Mouse (Mus musculus) ovary, postnatal 14 days (tissue): ENCODE data around the gene Becn1.

ENCODE experiments used
- DNase-seq: peaks from one replicate; pipeline ENCODE4 v3.0.0; 2022; ENCODE audit warnings: low spot score

Becn1 gene

DNA sequence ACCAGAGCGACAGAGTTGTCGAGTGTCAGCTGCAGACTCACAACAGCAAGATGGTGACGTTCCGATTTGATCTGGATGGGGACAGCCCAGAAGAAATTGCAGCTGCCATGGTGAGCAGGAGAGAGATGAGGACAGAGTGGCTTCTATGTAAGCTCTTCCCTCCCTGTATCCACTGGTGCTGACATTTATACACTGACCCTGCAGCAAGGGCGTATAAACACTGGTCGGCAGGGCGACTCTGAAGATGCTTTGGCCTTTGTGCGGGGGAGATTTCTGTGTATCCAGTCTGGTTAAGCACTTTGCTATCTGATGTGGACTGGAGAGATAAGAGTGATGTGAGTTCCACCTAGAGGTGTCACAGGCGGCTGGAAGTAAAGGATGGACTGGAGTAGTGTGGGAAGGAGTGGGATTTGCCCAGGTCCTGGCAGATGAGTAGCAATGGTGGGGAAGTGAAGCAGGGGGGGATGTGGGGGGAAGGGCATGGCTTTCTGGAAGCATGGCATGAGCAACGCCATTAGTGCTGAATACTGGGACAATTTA is 32.4 kb downstream of the Becn1 start:
- no peak for DNase-seq

DNA sequence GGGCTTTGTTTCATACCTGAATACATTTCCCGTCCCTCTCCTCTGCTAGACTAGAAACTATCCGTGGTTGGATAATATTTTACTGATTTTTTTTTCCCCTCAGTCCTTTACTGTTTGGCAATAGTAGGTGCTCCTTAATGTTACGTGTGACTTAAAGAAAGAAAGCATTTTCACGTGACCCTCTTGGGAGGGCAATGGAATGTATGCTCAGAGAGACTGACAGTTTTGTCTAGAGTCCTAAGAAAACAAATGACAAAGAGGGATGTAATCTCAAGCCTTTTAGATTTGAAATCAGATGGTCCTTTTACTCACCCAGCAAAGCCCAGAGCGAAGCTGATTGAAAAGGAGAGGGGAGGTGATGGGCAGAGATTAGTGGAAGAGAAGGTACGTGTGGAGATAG is 36.2 kb downstream of the Becn1 start:
- no peak for DNase-seq

DNA sequence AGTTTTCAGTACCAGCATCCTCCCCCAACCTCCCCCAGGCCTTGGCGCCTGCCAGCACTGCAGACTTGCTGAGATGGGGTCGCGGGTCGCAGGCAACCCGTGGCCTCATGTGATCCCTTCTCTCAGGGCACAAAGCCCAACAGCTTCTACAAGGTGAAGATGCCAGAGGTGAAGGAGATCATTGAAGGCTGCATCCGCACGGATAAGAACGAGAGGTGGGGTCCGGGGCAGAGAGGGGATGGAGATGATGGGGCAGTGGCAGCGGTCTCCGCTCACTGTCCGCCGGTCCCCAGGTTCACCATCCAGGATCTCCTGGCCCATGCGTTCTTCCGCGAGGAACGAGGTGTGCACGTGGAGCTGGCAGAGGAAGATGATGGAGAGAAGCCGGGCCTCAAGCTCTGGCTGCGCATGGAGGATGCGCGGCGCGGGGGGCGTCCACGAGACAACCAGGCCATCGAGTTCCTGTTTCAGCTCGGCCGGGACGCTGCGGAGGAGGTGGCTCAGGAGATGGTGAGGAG is 37.1 kb downstream of the Becn1 start:
- DNase-seq: no peak

DNA sequence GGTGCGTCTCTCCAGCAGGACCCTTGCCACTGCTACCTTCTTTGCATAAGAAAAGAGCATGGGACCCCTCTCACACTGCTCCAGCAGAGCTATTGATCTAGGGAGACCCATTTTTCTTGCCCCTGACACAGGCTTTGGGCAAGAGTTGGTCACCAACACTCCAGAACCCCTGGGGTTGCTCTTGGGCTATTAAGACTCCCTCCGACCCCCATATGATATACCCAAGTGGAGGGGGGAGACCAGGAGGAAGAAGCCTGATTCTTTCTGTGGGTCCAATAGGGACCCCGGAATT is 38.2 kb downstream of the Becn1 start:
- DNase-seq: no peak

DNA sequence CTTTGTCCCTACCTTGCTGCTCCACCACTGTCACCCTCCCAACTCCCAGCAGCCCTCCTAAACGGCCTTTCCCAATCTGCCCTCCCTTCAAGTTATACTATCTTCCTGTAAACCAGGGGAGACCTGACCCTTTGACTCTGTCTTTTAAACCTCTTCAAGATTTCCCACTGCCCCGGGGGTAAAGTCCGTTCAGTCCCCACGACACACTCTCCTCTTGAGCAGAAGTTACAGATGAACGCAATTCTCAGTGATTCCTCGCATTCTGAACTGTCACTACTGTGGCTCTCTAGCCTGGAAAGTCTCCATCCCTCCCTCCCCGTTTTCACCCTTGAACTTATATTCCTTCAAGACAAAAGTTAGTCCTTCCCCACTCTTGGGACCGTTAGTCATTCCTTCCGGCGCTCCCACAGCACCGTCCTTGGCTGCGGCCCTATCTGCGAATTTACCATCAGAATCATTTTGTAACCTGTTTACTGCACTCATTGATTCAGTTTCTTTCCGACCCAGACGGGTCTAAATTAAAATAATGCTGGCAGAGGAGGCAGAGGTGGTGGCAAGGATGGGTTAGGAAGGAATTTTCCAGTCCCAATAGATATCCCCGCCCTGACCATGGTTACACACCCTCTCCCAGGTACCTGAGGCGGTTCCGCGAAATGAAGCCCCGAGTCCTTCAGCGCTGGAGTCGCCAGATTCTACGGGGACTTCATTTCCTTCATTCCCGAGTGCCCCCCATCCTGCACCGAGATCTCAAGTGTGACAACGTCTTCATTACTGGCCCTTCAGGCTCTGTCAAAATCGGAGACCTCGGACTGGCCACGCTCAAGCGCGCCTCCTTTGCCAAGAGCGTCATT is 38.7 kb downstream of the Becn1 start:
- DNase-seq: no peak

DNA sequence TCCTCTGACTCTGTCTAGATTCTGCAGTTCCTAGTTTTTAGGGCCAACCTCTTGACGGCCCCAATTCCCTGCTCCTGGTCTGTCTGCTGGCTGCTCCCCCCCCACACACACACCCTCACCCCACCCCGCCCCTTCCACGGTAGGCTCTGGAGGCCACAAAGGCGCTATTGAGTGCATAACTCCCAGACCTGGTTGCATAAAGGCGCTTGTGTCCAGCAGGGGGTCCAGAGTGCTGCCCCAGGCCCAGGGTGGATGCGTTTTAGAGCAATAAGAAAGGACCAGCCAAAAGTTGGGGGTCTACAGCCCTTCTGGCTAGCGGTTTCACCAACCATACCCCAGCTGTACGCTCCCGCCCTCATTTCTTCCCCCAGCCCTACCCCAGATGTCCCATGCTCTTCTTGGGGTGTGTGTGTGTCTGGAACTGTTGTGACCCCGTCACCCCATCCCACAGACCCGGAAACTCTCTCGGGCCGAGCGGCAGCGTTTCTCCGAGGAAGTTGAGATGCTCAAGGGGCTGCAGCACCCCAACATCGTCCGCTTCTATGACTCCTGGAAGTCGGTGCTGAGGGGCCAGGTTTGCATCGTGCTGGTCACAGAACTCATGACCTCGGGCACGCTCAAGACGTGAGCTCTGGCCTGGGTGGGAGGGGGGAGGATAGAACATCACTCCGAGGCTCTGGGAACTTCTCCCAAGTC is 39.7 kb downstream of the Becn1 start:
- DNase-seq: no peak

DNA sequence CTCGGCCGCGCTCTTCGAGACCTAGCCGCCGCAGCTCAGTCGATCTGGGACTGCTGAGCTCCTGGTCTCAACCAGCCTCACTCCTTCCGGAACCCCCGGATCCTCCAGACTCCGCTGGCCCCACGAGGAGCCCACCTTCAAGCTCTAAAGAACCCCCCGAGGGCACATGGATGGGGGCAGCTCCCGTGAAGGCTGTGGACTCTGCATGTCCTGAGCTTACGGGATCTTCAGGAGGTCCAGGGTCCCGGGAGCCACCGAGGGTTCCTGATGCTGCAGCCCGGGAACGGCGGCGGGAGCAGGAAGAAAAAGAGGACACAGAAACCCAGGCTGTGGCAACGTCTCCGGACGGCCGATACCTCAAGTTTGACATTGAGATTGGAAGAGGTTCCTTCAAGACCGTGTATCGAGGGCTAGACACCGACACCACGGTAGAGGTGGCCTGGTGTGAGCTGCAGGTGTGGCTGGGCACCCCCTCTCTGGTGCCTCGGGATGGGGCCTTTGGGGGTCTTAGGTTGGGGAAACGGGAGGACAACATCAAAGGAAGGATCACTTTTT is 41.2 kb downstream of the Becn1 start:
- no peak for DNase-seq

DNA sequence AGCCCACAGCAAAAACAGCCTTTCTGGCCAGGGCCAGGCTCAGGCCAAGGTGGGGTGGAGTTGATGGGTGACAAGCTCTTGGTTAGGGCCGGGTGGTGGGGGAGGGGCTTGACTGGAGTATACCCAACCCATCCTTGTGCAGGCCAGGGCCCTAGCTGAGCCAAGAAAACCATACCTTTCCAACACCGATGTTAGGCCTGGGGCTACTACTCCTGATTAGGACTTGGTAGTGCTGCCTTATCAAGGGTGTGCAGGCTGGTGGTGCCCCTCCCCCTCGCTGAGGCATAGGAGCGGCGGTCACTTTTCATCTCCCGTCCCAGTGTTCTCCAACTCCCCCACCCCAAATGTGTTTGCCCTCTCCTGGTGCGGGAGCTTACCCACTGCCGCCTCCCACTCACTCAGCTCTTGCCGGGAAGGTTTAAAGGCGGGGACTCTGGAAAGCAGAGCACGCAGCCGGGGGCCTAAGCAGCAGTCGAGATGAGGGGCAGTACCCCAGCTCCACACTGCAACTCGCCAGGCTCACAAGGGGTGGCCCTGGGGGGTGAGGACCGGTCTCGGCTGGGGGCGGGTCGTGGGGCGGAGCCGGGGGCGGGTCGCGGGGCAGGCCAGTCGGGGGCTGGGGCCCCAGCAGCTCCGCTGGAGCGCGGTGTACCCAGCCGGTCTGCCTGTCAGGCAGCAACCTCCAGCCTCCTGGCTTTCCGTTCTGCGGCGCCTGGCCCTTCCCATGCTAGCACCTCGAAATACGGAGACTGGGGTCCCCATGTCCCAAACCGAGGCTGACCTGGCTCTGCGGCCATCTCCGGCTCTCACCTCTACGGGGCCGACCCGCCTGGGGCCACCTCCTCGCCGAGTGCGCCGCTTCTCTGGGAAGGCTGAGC is 41.9 kb downstream of the Becn1 start, which contains the start of gene Wnk4:
Gene Wnk4, plus strand, starts transcription at position 620 of the 878 bp plus-strand sequence.
- DNase-seq: peak; percentile 58

DNA sequence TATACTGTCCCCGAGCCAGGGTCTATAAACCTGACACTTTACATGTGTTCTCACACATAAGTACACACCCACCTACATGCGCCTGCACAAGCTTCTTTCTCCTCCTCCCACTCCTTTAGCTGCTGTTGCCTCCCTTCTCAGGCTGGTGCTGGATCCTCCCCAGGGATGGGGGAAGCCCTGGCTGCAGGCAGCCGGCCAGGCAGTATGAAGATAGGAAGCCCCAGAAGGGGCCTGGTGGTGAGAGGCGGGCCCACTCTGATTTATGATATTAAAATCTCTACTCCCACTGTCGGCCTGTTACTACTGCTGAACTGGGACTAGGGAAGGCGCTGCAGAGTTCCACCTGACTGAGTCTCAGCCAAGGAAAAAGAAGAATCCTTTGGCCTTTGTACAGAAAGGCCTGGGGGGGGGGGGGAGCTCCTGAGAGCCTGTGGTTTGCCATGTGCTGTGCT is 42.8 kb downstream of the Becn1 start:
- peak; percentile 68 for DNase-seq

DNA sequence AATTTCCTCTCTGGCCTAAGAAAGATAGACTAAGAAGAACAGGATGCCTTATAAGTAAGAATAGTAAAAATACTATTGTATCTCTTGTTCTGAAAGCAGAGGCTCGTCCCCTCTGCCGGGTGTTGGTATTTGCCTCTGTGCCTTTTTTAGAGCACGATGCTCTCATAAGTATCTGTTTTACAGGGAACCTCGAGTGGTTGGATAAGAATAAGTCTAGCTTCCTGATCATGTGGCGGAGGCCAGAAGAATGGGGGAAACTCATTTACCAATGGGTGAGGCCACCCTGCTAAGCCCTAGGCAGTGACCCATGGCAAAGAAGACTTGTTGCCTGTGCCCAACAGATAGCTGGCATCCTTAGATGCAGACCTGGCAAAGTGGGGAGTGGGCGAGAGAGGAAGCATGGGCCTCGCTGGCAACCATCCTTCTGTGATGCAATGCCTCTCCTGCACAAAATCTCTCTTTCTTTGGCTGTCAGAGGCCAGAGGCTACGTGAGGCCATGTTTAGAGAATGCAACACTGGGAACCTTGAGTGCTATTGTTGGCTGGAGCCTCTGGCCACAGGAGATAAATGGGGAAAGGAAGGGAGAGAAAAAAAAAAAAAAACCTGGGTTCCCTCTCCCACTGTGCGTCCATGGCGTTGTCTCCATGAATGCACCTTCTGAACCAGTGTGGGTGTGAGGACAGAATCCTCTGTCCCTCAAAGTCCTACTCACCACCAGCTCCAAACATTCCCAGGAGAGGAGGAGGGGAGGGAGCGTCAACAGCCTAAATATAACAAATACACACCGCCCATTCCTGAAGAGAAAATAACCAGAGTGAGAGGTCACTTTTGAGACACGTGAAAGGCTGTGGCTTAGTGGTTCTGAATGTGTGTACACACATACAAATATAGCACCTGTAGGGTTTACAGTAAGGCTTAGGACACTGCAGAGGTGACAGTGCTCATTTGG is 46.0 kb downstream of the Becn1 start:
- no peak for DNase-seq

DNA sequence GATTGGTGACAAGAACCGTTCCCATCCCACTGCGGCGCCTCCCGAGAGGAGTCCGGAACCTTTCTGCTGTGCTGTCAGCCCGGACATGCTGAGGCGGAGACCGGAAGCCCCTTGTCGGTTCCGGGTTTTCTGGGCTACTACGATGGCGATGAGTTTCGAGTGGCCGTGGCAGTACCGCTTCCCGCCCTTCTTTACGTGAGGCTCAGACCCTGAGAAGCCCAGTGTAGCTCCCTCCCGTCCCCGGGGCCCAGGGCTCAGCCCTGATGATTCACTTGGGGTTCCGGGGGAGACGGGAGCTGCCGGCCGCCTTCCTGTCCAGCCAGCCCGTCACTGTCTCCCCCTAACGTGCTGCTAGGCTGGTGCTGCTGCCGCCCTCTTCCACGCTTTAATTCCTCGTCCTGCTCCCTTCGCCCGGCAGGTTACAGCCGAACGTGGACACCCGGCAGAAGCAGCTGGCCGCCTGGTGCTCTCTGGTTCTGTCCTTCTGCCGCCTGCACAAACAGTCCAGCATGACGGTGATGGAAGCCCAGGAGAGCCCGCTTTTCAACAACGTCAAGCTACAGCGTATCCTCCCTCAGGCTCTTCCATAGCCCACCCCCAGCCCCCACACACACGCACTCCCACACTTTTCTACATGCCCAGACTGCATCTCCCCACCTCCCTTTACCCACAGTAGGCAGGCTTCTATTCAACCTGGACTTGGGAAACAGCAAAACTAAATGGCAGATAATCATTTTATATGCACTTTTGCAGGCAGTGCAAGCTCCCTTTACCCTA is 48.3 kb downstream of the Becn1 start, which contains the start of gene Vps25:
Gene Vps25, plus strand, starts transcription at position 95 of the 777 bp plus-strand sequence.
- DNase-seq: peak; percentile 81

DNA sequence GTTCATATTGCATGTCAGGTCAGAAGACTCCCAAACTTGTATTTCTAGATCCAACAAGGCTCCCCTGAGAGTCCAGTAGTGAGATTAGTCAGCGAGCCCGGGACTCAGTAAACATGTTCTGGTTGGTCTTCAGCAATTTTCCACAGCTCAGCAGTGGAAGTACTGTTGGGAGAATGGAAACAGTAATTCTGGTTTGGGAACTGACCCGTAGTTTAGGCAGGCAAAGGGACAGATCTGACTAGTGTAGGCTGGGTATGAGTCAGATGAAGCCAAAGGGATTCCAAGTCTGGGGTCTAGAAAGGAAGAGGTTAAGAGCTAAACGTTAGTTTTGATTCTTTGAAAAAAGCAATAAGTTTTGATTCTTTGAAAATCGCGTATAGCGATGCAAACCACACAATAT is 49.1 kb downstream of the Becn1 start:
- no peak for DNase-seq

DNA sequence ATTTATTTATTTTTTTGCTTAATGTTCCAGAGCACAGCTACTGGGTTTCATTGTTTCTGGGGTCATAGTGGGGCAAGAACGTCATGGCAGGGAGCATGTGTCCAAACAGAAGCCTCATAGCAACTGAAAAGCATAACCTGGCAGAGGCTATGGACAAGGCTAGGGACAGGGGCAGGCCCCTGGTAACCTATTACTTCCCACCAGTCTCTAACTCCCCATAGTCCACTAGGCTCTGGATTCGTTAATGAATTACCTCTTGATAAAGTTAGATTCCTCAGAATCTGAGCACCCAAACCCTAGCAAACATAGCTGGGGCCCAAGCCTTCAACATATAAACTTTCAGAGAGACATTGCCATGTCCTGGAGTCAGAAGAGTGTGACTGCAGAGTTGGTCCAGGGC is 51.1 kb downstream of the Becn1 start:
- DNase-seq: no peak

DNA sequence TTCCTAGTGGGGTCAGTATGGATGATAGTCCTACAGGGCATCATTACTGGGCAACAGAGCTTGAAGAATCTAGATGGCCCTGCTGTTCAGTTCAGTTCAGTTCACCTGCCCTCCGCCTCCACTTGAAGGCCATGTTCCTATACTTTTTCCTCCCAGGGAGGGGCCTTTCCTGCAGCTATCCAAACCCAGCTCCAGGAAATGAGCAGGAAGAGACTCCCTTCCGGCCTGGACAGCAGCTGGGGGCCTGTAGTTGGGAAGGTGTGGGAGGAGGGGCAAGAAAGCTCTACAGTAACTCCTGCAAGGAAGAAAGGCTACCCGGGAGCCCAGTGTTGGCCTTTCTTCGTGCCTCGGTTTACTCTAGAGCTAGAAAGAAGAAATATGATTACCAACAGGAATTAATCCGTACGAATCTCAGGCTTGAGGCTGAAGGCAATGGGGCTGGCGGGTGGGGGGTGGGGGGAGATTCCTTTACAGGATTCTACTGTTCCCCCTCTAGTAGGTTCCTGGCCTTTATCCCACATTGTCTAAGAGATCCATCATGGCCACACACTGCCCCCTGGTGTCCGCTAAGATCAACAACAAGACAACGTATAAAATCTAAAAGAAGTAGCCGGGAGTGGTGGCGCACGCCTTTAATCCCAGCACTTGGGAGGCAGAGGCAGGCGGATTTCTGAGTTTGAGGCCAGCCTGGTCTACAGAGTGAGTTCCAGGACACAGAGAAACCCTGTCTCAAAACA is 53.7 kb downstream of the Becn1 start:
- DNase-seq: no peak

DNA sequence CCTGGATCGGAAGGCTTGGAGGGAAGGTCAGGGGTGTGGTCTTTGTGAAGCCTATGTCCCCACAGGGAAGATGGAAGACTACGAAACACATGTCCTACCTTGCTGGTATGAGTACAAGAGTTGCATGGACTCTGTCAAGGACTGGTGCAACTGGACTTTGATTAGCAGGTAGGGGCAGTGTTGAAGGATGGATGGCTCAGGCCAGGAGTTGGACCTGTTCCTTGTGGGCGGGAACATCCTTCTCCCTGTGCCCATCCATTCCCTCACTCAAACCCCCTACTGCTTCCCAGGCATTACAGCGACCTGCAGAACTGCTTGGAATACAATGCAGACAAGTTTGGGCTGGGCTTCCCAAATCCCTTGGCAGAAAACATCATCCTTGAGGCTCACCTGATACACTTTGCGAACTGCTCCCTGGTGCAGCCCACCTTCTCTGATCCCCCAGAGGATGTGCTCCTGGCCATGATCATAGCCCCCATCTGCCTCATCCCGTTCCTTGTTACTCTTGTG is 54.5 kb downstream of the Becn1 start:
- DNase-seq: no peak

DNA sequence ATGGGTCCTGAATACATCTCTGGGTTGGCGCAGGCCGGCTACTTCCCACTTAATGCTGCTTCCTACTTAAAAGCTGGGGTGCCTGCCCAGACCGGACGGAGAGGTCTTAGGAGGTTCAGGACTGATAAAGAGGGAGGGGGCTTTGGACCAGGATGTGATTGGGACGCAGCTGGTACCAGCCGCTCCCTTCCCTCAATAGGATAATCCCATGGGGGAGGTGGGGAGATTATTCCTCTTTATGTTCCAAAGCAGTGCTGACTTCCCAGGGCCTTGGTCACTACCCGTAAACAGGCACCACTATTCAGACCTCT is 55.4 kb downstream of the Becn1 start:
- no peak for DNase-seq

DNA sequence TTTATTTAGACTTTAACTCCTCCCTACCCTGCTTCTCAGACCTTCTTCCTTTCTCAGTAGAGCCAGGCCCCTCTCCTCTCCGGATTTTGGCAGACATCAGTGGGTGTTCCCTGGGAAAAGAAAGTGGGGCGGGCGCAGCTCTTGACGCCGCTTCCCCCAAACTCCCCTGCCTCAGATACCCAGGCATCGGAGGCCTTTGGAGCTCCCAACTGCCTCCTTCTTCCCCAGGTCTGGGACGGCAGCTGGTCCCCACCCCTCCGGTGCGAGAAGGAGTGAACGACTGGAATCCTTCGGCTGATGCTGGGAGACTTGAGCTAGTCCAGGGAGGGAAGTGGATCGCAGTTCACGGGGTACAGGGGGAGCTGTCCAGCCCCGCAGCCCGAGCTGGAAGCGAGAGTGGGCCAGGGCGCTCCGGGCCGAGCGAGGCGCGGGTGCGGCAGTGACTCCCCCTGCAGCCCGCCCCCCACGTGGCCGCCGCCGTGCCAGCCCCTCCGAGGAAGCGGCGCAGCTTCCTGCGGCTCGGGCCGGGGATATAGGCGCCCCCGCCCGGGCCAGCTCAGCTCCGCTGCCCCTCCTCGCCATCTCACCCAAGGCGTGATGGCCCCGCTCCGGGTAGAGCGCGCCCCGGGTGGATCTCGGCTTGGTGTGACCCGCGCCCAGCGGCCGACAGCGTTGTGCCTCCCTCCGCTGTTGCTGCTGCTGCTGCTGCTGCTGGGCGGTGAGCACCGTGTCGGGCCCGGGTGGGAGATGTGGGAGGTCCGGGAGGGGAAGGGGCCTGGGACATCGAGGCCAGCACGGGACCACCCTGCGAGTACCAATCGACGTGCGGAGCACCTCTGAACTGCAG is 56.0 kb downstream of the Becn1 start, which contains the start of gene Ramp2:
Gene Ramp2, plus strand, starts transcription at position 174 of the 847 bp plus-strand sequence.
- no peak for DNase-seq

DNA sequence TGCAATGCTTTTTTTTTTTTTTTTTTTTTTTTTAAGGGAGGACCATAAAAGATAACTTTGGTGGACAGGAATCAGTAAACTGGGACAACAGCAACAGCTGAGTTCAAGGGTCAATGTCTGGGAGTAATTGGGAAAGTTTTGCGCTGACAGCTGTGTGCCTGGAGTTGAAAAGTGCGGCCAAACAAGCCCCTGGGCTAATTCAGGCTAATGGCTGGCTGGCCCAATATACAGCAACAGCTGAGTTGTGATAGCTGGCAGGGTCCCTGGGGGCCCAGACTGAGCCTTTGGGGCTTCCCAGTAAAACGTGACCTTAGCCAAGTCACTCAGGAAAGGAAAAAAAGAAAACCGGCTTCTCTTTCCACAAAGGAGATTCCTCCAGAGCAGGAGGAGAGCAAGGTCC is 57.0 kb downstream of the Becn1 start:
- DNase-seq: no peak
